ENCODE assay signal across 23 mouse cellular contexts in the genomic region with DNA sequence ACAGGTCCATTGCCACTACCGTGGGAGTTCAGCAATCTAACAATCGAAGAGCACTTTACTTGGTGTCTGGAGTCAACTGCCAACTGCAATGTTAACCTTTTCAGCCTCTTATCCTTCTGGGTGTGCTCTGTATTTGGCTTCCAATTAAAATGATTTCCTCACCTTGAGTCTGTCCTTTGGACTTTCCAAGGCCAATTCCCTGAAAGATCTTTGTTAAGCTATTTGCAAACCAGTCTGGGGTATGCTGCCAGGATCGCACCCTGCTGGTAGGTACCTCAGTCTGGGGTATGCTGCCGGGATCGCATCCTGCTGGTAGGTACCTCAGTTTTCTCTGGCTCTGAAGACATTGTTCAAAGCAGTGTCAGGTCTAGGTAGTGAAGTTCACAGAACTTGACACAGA. TPM values are rescaled to one million over a fixed set of nuclear protein-coding genes. Genes with fewer than 3 reads are reported as not detected.
DNase-seq lines count a peak whose midpoint lies in the region; ATAC-seq and TF ChIP-seq lines count a peak whose summit lies in the region.
"Had no signal": no experiment of that assay in that cellular context is flagged by ENCODE, and none has a peak within 500 bp of the region (broad histone marks: within the 10 kb centered on the region; RNA-seq: fewer than 3 reads in every experiment).

No protein-coding gene starts in this region.

- no peaks in the 10 kb centered on the region for H3K36me3 ChIP-seq in kidney, postnatal 0 days (ENCODE audit: insufficient read depth, low read length)
- H3K36me3 ChIP-seq in ES-Bruce4 (ENCODE audit: control insufficient read depth, insufficient read depth, low read length, poor library complexity, severe bottlenecking): peaks cover 19% of the 10 kb centered on the region
- peaks cover 7% of the 10 kb centered on the region; the same call in 1 of the 2 replicates for H3K36me3 ChIP-seq in forebrain, embryonic 15.5 days

- TF ChIP-seq CTCF in gastrocnemius, adult 2 months (IDR thresholded peaks at IDR 0.05): no peak
- TF ChIP-seq CTCF in kidney, postnatal 0 days (IDR thresholded peaks at IDR 0.05; ENCODE audit: low read depth): peak; percentile 2; the same call in 1 of the 2 replicates
- no peak for TF ChIP-seq CTCF in ES-Bruce4 (IDR thresholded peaks at IDR 0.05; ENCODE audit: low read depth, low read length)

- H3K27ac ChIP-seq in gastrocnemius, adult 2 months: peak overlapping the region; percentile 97; the same call in 1 of the 2 replicates
- no peak overlapping the region for H3K27ac ChIP-seq in kidney, postnatal 0 days
- H3K27ac ChIP-seq in ES-Bruce4 (ENCODE audit: insufficient read depth, low read length): peak overlapping the region; percentile 75
- H3K27ac ChIP-seq in forebrain, embryonic 15.5 days (replicated peaks): no peak overlapping the region

- TF ChIP-seq EP300 in ES-Bruce4 (IDR thresholded peaks at IDR 0.05; ENCODE audit: insufficient read depth, low read depth, low read length): no peak

- H3K4me1 ChIP-seq in kidney, postnatal 0 days (replicated peaks; ENCODE audit: insufficient read depth, low read length): no peaks in the 10 kb centered on the region
- peaks cover 3% of the 10 kb centered on the region for H3K4me1 ChIP-seq in ES-Bruce4 (ENCODE audit: control insufficient read depth, insufficient read depth, low read length)
- peaks cover 6% of the 10 kb centered on the region; the same call in 1 of the 2 replicates for H3K4me1 ChIP-seq in forebrain, embryonic 15.5 days
- H3K4me1 ChIP-seq: embryonic facial prominence, embryonic 15.5 days had no signal

- TF ChIP-seq POLR2A in ES-Bruce4 (IDR thresholded peaks at IDR 0.05; ENCODE audit: insufficient read depth, low read length): no peak

- 75% methylated on average over 5 of the region's 5 CpGs for WGBS in kidney, postnatal 0 days
- WGBS in forebrain, embryonic 15.5 days: 60% methylated on average over 5 of the region's 5 CpGs

- no peak for ATAC-seq in kidney, postnatal 0 days (replicated peaks; ENCODE audit: low FRiP score, low read depth)
- no peak for ATAC-seq in forebrain, embryonic 15.5 days (replicated peaks)

- no peak overlapping the region for H3K4me2 ChIP-seq in kidney, postnatal 0 days (ENCODE audit: low read length)
- no peak overlapping the region for H3K4me2 ChIP-seq in forebrain, embryonic 15.5 days (replicated peaks)

- H3K9ac ChIP-seq in kidney, postnatal 0 days (ENCODE audit: low read depth, low read length): no peak overlapping the region
- H3K9ac ChIP-seq in ES-Bruce4 (ENCODE audit: low read depth, poor library complexity, severe bottlenecking): no peak overlapping the region
- H3K9ac ChIP-seq in forebrain, embryonic 15.5 days (replicated peaks): no peak overlapping the region
- H3K9ac ChIP-seq: embryonic facial prominence, embryonic 15.5 days; heart, embryonic 12.5 days had no signal

- H3K27me3 ChIP-seq in kidney, postnatal 0 days (ENCODE audit: insufficient read depth, low read length): no peaks in the 10 kb centered on the region
- no peaks in the 10 kb centered on the region for H3K27me3 ChIP-seq in ES-Bruce4 (ENCODE audit: control insufficient read depth, insufficient read depth, low read length, poor library complexity, severe bottlenecking)
- H3K27me3 ChIP-seq in forebrain, embryonic 15.5 days: no peaks in the 10 kb centered on the region
- H3K27me3 ChIP-seq: embryonic facial prominence, embryonic 15.5 days; forebrain, embryonic 13.5 days; heart, embryonic 12.5 days; hindbrain, embryonic 12.5 days had no signal

- no peak for DNase-seq in gastrocnemius, adult 2 months
- no peak for DNase-seq in gastrocnemius, postnatal 36 days
- no peak for DNase-seq in kidney, postnatal 0 days (ENCODE audit: low spot score)
- no peak for DNase-seq in kidney, adult 18-20 months
- peak; percentile 19 for DNase-seq in ZHBTc4 (ENCODE audit: low read depth, low spot score)
- no peak for DNase-seq in left cerebral cortex, adult 18-20 months (ENCODE audit: low spot score in 2 of 2)
- DNase-seq: adrenal gland, postnatal 25 days; heart, postnatal 14 days; lung, adult 2 months; lung, postnatal 10 days; midbrain, embryonic 14.5 days; retina, postnatal 1 day; right cerebral cortex, postnatal 25 days; spleen, adult 18-20 months had no signal

- no peaks in the 10 kb centered on the region for H3K9me3 ChIP-seq in kidney, postnatal 0 days (replicated peaks; ENCODE audit: low read length)
- H3K9me3 ChIP-seq in ES-Bruce4 (replicated peaks; ENCODE audit: control insufficient read depth, insufficient read depth, low read length, poor library complexity, severe bottlenecking): no peaks in the 10 kb centered on the region
- H3K9me3 ChIP-seq in forebrain, embryonic 15.5 days: no peaks in the 10 kb centered on the region
- H3K9me3 ChIP-seq: embryonic facial prominence, embryonic 10.5 days; embryonic facial prominence, embryonic 15.5 days; forebrain, embryonic 13.5 days; heart, embryonic 12.5 days; hindbrain, embryonic 12.5 days had no signal

- intact Hi-C loops in gastrocnemius, adult 2 months (cut with DNase I): no loop called here
- intact Hi-C loops in gastrocnemius, postnatal 36 days (cut with DNase I): no loop called here

- no peak overlapping the region for H3K4me3 ChIP-seq in gastrocnemius, adult 2 months
- no peak overlapping the region for H3K4me3 ChIP-seq in kidney, postnatal 0 days (replicated peaks; ENCODE audit: low read depth, low read length)
- no peak overlapping the region for H3K4me3 ChIP-seq in ES-Bruce4 (ENCODE audit: low read depth, low read length)
- H3K4me3 ChIP-seq in forebrain, embryonic 15.5 days: no peak overlapping the region

RNA-seq across cellular contexts. Expression of a gene that starts 0.9 kb away (rescaled TPM):
- 10 to 100 TPM; 55.8 to 80.1 TPM for total RNA-seq in gastrocnemius, adult 2 months (2021)
- total RNA-seq in gastrocnemius, postnatal 36 days (2021): 10 to 100 TPM; 69.8 to 72.5 TPM
- polyA plus RNA-seq in kidney, postnatal 0 days (2015; fragmentation: Nextera tagmentation; extraction: Ambion mirVana): 1,543 and 1,561 TPM in 2 replicates
- polyA plus RNA-seq in ES-Bruce4 (2011; ENCODE audit: insufficient read depth, insufficient read length, low read depth, missing spikeins): 680 TPM in 2 replicates
- 483 and 523 TPM in 2 replicates for polyA plus RNA-seq in forebrain, embryonic 15.5 days (2015; fragmentation: Nextera tagmentation; extraction: Ambion mirVana)
- total RNA-seq in left cerebral cortex, adult 18-20 months (2021): 100 to 1,000 TPM; 315 to 349 TPM

RNA-seq across cellular contexts. Expression of a gene that starts 51.1 kb away (rescaled TPM):
- total RNA-seq in gastrocnemius, adult 2 months (2021): not detected
- under 1 TPM in 1 of 2 experiments, not detected in 1; 0.22 TPM for total RNA-seq in gastrocnemius, postnatal 36 days (2021)
- 2.9 and 3.9 TPM in 2 replicates for polyA plus RNA-seq in kidney, postnatal 0 days (2015; fragmentation: Nextera tagmentation; extraction: Ambion mirVana)
- 5.2 and 7.8 TPM in 2 replicates for polyA plus RNA-seq in ES-Bruce4 (2011; ENCODE audit: insufficient read depth, insufficient read length, low read depth, missing spikeins)
- 0.60 and 0.70 TPM in 2 replicates for polyA plus RNA-seq in forebrain, embryonic 15.5 days (2015; fragmentation: Nextera tagmentation; extraction: Ambion mirVana)
- under 1 TPM; 0.42 to 0.70 TPM for total RNA-seq in left cerebral cortex, adult 18-20 months (2021)
- total RNA-seq: left cerebral cortex, postnatal 4 days; monocyte, adult 5-6 weeks had no signal

Comparison
In these comparisons a context has a peak if more than half of its experiments do, and no peak if none do; other contexts are left out.
1. H3K27ac ChIP-seq: peak in gastrocnemius, adult 2 months (single experiment) and ES-Bruce4 (single experiment); none in kidney, postnatal 0 days (single experiment) and forebrain, embryonic 15.5 days (single experiment).